Mouse (Mus musculus) ovary, adult 10 weeks (tissue): ENCODE measurements around the gene Gm13723. TPM values are rescaled to one million over a fixed set of nuclear protein-coding genes. Genes with fewer than 3 reads are reported as not detected.

Experiments
- polyA plus RNA-seq: library from polyadenylated mRNA; stranded (reverse); fragments of 350-450 nt; fragmentation: Illumina TruSeq; extraction: RNeasy Lipid Tissue Mini Kit (QIAGEN cat#74804); gene quantifications from one replicate; pipeline ENCODE4 v1.2.3, GENCODE M21; 2014

The Gm13723 gene
- polyA plus RNA-seq = not detected

DNA sequence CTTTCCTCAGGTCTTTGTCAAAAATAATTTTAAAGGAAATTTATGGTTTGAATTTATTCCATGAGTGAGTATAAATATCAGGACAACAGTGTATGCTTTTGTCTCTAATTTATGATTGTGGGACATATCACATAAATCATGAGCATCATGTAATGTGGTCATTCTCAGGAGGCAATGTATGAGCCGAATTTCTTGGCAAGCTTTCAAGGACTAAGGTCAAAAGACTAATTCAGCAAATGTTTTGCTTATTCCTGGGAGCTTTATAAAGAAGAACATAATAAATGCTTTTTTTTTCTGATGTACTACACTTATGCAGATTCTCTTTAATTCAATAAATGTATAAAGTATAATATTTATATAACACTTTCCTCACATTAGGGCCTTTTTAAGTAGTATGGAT, at the start of gene Gm13723:
Gene Gm13723 (minus strand): TSS at position 101 of the 400 bp plus-strand sequence.

DNA sequence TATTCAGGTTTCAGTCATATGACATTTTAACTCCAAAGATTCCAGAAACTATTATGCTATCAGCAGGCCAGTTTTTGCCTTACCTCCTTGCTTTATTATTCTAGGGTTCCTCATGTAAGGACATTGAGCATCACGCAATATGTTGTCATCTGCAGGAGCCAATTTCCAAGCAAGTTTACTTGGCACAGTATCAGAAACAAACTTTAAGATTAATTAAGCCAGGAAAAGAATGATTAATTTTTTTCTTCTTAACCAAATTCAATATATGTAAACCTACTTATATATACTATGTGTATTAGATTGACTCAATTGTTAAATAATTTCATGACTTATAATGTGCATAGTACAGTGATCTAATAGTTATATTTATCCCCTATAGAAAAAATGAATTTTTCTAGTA, 17.5 kb upstream of the Gm13723 start, which contains the start of gene Olfr1097:
Gene Olfr1097 (minus strand): TSS at position 101 of the 400 bp plus-strand sequence.

DNA sequence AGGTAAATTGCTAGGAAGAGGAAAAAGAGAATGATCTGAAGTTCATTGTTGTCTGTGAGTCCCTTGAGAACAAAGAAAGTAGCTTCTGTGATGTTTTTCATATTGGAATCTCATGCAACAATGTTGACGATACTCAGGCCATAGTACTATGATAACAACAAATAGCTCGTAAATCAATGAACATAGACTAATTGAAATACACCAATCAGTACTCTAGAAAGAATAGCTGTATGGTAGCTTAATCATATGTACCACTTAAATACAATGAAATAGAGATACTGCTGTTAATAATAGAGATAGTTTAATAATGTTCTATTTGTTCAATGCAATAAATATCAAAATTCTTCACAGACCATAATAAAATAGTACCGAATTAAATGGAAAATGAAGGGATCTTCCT, 23.0 kb downstream of the Gm13723 start, which contains the start of gene Olfr1095:
Gene Olfr1095 (minus strand): TSS at position 101 of the 400 bp plus-strand sequence.

DNA sequence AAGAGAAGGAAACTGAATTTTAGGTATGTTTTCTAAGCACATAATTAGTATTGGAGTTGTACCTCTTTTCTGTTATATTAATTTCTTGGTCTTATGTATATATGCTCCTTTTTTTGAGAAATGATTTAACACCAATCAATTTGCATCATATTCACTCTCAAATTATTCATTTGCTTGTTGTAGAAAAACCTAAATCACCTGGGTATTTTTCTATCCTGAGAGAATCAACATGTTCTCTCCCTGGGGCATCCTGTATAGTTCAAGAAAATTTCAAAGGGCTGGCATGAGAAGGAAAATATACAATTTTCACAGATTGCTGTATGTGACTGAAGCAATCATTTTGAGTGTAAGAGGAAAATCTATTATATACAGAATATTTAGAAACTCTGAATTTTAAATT, 50.2 kb downstream of the Gm13723 start, which contains the start of gene Olfr1094:
Gene Olfr1094 (plus strand): TSS at position 301 of the 400 bp plus-strand sequence.

Other genes starting within 250 kb of the Gm13723 start
- gene Olfr1084, start 235.1 kb downstream of the Gm13723 start, polyA plus RNA-seq = not detected
- gene Olfr1085, start 212.8 kb downstream of the Gm13723 start, polyA plus RNA-seq = not detected
- gene Olfr1086, start 194.7 kb downstream of the Gm13723 start, polyA plus RNA-seq = not detected
- gene Olfr1087, start 176.4 kb downstream of the Gm13723 start, polyA plus RNA-seq = not detected
- not detected for gene Olfr1089, start 141.1 kb downstream of the Gm13723 start, polyA plus RNA-seq
- not detected for gene Olfr1090, start 115.8 kb downstream of the Gm13723 start, polyA plus RNA-seq
- gene Olfr1093, start 92.3 kb downstream of the Gm13723 start, polyA plus RNA-seq = not detected
- gene Olfr141, start 64.8 kb downstream of the Gm13723 start, polyA plus RNA-seq = not detected
- gene Olfr1094, start 50.1 kb downstream of the Gm13723 start, polyA plus RNA-seq = not detected
- not detected for gene Olfr1095, start 23.1 kb downstream of the Gm13723 start, polyA plus RNA-seq
- gene Olfr1097, start 17.4 kb upstream of the Gm13723 start, polyA plus RNA-seq = not detected
- not detected for gene Olfr1098, start 49.7 kb upstream of the Gm13723 start, polyA plus RNA-seq
- gene Olfr1099, start 85.9 kb upstream of the Gm13723 start, polyA plus RNA-seq = not detected
- gene Olfr1100, start 105.2 kb upstream of the Gm13723 start, polyA plus RNA-seq = not detected
- not detected for gene Olfr1101, start 116.4 kb upstream of the Gm13723 start, polyA plus RNA-seq
- not detected for gene Olfr1102, start 123.6 kb upstream of the Gm13723 start, polyA plus RNA-seq
- 0.54 TPM for gene Olfr1104, start 152.3 kb upstream of the Gm13723 start, polyA plus RNA-seq
- not detected for gene Olfr1105, start 161.7 kb upstream of the Gm13723 start, polyA plus RNA-seq
- gene Olfr1106, start 177.5 kb upstream of the Gm13723 start, polyA plus RNA-seq = not detected
- not detected for gene Olfr1107, start 201.0 kb upstream of the Gm13723 start, polyA plus RNA-seq
- not detected for gene Olfr1109, start 221.2 kb upstream of the Gm13723 start, polyA plus RNA-seq
- not detected for gene Olfr259, start 239.8 kb upstream of the Gm13723 start, polyA plus RNA-seq